Mouse (Mus musculus): ENCODE results near the gene Frem3. TPM values are rescaled to one million over a fixed set of nuclear protein-coding genes. Genes with fewer than 3 reads are reported as not detected.

Gene Frem3
- polyA plus RNA-seq (2012; rRNA removed): 0.05 TPM in 2 replicates

GRCm38 (mm10) chr8:80610549-80611440 lies at the start of gene Frem3:
Gene Frem3 (plus strand): TSS chr8:80611080.

DNA sequence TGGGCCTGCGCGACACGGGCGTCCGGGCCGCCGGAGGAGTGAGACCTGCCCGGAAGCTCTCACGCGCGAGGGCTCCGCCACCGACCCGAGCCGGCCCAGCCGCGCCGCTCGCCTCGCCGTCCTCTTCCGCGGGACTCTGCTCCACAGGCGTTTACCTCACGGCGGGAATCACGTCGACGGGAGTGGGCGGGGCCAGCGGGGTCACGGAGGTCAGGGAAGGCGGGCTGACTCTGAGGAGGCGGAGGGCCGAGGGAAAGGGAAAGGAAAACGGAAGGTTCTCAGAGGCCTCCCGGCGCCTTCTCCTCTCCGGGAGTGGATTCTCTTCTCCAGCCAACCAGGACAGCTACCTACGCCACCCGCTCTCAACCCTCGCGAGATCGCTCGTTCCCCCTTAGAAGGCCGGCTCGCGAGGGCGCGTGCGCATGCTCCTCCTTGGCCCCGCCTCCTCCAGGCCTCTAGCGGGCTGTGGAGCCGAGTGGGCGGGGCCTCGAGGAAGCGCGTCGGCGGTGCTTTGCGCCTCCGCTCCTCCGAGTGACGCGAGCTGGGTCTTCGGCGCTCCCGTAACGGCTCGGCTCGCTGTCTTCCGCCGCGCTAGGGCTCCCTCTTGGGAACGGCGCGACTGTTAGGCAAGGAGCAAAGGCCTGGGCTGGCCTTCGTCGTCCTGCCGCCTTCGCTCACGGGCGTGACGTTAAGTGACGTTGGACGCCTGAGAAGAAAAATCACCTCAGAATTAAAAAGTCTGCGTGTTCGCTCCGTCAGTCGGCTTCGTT lies 128.5 kb downstream of the Frem3 start, which contains the start of gene Smarca5:
Gene Smarca5 (minus strand): TSS at position 343 of the 770 bp plus-strand sequence.

Other genes starting within 250 kb of the Frem3 start
- gene Gypa, start 117.3 kb upstream of the Frem3 start, polyA plus RNA-seq (2012; rRNA removed): 0.92 and 1.3 TPM in 2 replicates
- gene Smarca5, start 128.4 kb downstream of the Frem3 start, polyA plus RNA-seq (2012; rRNA removed): 26.6 and 31.3 TPM in 2 replicates

Measured in central nervous system, embryonic 14 days (tissue).